Mouse (Mus musculus): Measurements from ENCODE around the gene Spast.

Gene Spast

GRCm38 (mm10) chr17:74424401-74425005, 85.7 kb downstream of the Spast start:
- no peak for DNase-seq (ENCODE audit: low spot score)

- DNase-seq (ENCODE audit: low spot score) = no peak
These were observed 91.3 kb downstream of the Spast start for GRCm38 (mm10) chr17:74430074-74430473.

- peak; percentile 23 for DNase-seq (ENCODE audit: low spot score)
These were observed 92.7 kb downstream of the Spast start for GRCm38 (mm10) chr17:74431481-74431880.

GRCm38 (mm10) chr17:74432631-74433030, 93.8 kb downstream of the Spast start:
- DNase-seq (ENCODE audit: low spot score) = no peak

GRCm38 (mm10) chr17:74437762-74438161, 99.0 kb downstream of the Spast start:
- DNase-seq (ENCODE audit: low spot score) = no peak

GRCm38 (mm10) chr17:74440486-74440885, 101.7 kb downstream of the Spast start:
- DNase-seq (ENCODE audit: low spot score) = no peak
